Mouse (Mus musculus): ENCODE measurements around the gene Krt33a.

The Krt33a gene

DNA sequence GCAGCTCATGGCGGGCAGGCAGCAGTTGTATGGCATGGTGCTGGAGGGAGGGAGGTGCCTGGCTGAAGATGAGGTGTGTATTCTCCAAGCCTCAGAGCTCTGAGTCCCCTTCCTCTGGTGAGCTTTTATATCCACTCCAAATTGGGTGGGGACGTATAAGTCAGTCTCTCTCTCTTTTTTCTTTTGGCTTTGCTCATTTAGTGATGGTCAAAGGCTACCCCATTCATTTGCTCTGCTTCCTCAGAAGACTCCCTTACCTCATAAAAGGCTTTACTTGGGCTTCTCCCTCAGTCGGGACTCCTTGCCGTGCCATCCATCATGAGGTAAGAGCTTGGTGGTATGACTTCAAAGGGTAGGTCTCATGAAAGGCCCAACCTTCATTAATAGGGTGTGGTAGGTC, at the start of gene Krt33a:
Gene Krt33a, minus strand, starts transcription at position 101 of the 400 bp plus-strand sequence.
- no peak for ATAC-seq (ENCODE audit: low TSS enrichment)

DNA sequence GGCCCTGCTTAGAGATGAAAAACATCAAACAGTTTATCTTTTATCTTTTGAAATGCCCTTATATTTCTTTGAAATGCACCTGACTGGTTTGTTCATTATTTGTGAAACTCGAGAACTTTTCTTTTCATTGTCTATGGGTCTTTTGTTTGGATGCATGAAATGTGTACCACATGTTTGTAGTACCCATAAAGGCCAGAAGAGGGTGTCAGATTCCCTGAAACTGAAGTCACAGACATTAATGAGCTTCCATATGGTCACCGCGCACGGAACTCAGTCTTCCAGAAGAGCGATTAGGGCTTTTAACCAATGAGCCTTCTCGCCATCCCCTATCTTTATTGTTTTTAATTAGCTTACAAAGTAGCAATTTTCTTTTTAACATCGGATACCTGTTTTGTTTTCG, 42.9 kb upstream of the Krt33a start:
- ATAC-seq (ENCODE audit: low TSS enrichment), result no peak

DNA sequence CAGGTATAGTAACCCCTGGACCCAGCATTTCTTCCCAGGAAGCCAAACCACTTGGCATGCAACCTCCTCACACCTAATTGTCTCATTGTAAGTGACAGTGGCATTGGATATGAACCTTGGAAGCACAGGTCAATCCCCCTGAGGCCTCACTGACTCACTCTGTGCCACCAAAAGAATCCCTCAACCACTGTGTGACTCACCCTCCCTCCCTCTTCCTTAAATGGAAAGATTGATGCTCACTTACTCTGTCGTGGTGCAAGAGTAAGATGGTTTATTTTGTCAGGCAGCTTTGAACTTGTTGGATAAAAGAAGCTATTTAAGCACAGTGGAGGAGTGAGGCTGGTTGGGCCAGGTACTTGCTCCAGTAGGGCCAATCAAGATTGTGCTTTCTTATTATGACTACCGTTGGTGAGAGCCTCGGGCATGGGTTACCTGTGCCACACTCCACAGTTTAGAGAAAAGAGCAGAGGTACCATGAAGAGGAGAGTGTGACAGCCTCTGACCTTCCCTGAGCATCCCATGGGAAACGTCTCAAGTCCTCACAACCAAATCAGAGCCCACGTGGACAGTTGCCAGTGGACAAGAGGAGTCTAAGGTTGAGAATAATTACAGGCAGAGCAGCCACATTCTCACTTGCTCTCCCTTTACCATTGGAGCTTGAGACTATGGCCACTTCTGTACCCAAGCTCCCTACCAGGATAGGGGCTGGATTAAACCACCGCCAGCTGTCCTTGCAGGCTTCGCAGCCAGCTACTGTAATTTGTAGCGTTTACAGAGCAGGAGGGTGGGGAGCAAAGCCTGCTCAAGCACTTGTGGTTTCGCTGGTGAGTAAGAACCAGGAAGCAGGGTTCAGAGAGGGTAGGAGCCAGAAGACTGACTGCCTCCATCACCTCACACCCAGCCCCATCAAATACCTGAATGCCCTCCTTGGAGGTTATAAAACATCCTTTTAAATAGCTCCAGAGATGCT, 40.0 kb upstream of the Krt33a start:
- ATAC-seq (ENCODE audit: low TSS enrichment), result no peak

DNA sequence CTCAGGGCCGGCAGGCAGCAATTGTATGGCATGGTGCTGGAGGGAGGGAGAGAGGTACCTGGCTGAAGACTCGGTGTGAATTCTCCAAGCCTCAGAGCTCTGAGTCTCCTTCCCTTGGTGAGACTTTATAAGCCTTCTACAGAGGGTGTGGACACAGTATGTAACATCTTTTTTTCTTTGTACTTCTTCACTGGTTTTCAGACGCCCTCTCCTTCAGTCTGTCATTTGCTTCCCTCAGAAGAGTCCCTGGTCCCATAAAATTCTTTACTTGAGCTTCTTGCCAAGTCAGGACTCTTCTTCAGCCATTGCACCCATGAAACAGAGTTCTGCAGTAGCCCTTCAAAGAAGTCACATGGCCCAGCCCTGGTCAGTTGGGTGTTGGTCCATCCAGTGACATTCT, 34.4 kb upstream of the Krt33a start, which contains the start of gene Krt31:
Gene Krt31, minus strand, starts transcription at position 101 of the 400 bp plus-strand sequence.
- no peak for ATAC-seq (ENCODE audit: low TSS enrichment)

DNA sequence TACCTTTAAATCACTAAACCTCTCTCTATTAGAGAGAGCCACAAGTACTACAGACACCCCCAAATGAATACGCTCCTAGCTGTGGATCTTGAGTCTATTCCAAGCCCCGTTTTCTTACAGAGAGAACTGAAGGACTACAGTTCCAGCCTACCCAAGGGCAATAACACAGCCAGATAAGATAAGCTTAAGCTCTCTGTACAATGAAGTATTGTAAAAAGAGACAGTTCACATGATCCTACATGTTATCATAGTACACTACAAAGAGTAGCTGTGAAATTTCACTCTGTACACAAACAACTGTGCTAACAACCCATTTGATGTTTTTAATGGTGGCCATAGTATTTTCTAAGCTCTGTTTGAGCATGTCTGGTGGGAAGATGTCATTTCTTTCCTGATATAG, 31.2 kb upstream of the Krt33a start:
- no peak for ATAC-seq (ENCODE audit: low TSS enrichment)

DNA sequence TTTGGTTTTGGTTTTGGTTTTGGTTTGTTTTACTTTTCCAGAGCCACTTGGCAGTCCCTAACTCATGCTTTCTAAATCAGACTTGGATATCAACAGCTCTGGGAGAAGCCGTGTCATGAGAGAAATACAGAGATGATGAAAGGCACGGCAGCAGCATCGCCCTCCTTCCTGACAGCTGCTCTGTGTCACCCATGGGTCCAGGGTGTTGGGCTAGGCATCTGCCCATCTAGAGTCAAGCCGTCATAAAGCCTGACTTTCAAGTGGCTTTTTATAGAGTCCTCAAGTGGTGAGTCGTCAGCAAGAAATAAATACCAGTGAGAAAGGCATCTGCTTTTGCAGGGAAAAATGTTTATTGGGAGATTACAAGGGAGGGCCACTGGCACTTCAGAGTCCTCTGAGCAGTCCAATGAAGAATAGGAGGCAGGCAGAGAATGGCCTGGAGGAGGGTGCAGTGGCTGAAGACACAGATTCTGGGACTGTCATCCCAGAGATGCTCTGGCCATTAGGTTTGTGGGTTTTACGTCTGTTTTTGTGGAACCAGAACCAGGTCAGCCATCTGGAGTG, 30.4 kb upstream of the Krt33a start:
- peak; percentile 65 for ATAC-seq (ENCODE audit: low TSS enrichment)

DNA sequence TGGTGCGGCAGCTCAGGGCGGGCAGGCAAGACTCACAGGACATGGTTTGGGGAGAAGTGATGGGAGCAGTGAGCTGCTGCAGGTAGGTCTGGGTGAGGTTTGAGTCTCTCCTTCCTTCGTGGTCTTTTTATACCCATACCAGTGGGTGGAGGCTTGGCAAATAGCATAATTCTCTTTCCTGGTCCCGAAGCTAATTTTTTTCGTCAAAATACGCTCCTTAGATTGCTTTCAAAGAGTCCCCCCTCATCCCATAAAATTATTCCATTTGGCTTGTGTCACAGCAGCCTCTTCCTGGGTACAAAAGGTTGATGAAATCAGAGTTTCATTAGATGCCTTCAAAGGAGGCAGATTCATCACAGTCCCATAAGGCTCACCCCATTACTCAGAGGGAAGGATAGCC, 25.4 kb upstream of the Krt33a start, which contains the start of gene Krt34:
Gene Krt34, minus strand, starts transcription at position 101 of the 400 bp plus-strand sequence.
- ATAC-seq (ENCODE audit: low TSS enrichment), result no peak

DNA sequence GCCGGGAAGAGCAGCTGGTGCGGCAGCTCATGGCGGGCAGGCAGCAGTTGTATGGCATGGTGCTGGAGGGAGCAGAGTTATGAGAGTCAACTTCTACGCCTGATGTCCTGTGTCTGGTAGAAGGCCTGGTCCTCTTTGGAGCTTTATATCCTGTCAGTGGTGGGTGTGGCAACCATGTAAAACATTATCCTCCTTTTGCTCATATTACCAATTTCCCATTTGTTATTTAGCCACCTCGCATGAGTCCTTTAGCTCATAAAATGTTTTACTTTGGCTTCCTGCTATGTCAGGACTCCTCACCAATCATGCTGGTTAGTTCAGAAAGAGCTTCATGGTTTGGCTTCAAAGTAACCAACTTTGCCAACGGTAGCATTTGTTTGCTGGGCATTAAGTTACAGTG, 13.8 kb upstream of the Krt33a start, which contains the start of gene Krt33b:
Gene Krt33b, minus strand, starts transcription at position 101 of the 400 bp plus-strand sequence.
- no peak for ATAC-seq (ENCODE audit: low TSS enrichment)

DNA sequence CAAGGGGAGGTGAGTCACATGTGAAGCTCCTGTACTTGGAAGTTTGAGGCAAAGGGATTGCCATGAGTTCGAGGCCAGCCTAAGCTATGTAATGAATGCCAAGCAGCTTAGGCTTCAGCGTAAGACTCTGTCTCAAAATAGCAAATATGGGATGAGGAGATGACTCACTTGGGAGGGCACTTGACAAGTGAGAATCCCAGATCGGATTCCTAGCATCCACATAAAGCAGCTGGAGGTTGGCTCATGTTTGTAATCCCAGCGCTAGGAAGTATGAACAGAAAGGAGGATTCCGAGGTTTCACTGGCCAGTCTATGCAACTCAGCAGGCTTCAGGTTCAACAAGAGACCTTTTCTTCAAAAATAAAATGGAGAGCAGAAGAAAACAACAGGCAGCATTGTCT, 5.4 kb upstream of the Krt33a start:
- ATAC-seq (ENCODE audit: low TSS enrichment), result peak; percentile 67; the same call in 1 of the 2 replicates

DNA sequence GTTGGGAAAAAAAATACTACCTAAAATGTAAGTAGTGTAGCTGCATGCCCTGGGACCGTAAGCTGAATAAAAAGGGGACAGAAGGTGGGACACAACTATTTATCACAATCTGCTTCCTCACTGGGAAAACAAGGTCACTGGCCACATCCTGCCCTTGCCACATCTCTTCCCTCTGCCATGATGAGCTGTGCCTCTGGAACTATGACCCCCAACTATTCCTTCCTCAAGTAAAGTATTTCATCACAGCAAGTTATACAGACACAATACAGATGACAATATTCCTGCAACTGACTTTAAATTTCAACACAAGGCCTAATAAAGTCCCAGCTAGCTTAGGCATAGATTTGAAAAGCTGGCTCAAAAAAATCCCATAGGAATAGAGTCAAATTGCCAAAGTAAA, 3.5 kb upstream of the Krt33a start:
- no peak for ATAC-seq (ENCODE audit: low TSS enrichment)

DNA sequence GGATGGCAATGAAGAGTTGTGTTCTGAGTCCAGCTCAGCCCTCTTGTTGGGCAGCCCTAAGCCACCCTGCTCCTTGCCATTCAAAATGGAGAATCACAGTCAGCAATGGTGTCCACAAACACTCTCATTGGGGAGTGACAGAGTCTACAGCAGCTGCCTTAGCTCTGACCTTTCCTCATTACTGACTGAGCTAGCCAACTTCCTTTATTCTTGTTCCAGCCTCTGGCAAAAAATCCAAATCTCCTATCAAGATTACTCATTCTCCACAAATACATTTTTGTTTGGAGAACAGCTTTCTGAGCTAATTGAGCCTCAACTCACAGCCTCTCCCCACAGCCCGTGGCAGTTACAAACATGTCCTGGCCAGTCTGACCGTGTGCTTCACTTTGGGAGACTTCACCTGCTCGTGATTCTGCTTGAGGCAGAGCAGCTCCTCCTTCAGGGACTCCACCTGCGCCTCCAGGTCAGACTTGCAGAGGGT, 2.3 kb downstream of the Krt33a start:
- ATAC-seq (ENCODE audit: low TSS enrichment), result no peak

DNA sequence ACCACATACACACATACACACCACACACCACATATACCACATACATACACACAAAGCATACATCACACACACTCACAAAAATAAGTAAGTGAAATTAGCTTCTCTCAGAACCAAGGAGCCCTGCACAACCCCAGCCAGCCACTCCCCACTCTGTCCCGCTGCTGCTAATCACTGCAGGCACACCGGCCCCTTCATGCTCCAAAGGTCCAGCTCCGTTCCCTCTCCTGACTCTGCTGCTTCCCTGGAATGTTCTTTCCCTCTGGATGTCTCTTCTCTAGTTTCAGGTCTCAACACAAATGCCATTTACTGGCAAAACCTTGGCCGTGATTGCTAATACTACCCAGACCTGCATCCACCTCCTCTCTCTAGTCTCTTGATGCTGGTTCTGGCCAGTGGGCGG, 5.3 kb downstream of the Krt33a start:
- ATAC-seq (ENCODE audit: low TSS enrichment), result no peak

DNA sequence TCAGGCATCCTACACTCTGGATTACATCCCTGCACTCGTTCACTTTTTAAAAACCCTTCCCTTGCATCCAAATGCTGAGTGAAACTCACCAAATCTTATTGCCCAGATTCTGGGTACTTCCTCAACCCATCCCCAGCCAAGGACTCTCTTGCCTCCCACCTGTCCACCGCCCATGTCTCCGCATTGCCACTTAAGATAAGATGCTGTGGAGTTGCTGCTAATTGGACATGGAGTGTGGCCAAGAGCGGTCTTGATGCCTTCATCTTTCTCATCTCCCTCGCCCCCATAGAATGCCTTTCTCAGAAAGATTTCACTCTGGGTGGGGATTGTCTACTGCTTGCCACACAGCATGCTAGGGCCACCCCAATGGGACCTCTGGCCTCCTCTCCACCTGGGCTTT, 7.7 kb downstream of the Krt33a start:
- peak; percentile 13; the same call in 1 of the 2 replicates for ATAC-seq (ENCODE audit: low TSS enrichment)

DNA sequence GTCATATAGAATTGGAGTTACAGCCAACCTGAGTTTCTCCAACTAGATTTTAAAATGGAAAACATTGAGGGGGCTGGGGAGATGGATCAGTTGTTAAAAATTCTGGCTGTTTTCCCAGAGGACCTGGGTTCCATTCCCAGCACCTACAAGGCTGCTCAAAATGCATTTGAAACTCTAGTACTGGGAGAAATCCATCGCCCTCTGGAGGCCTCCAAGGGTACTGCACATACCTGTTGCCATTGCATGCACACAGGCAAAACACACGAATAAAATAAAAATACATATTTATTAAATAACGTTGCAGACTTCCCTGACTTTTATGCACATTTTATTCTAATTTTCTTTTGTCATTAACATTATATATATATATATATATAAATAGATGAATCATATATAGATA, 9.4 kb downstream of the Krt33a start:
- no peak for ATAC-seq (ENCODE audit: low TSS enrichment)

DNA sequence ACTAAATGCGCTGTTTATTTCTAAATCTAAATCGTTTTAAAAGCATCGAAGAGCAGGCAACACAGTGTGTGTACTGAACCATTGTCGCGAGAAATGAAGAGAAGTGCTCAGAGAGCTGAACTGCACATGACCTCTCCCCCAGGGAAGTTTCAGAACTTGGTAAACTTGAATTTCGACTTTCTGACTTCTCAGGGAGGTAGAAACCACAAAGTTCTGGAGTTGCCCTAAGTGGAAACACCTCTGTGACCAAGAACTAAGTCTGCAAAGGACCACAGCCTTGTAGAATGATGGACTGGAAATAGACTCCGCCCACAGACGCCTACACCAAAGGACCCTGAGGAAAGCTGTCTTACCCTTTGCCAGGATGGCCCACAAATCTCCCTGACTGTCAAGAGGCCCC, 10.1 kb downstream of the Krt33a start:
- ATAC-seq (ENCODE audit: low TSS enrichment), result no peak

DNA sequence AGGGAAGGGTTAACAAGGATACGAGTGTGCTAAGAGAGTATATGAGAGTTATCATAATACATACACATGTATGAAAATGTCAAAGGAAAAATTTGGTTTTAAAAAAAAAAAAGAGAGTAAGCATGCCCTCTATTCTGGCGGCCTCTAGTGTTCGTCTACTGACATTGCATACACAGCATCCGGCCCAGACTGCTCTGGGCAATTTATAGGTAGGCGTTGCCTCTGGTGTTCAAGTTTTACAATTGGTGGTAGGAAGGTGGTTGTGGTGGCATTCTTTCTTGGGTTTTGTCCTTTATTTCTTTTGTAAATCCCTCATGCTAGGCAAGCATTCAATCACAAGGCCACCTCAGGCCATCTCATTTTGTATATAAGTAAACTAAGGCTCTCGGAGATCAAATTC, 11.2 kb downstream of the Krt33a start:
- ATAC-seq (ENCODE audit: low TSS enrichment), result peak; percentile 57; the same call in 1 of the 2 replicates

DNA sequence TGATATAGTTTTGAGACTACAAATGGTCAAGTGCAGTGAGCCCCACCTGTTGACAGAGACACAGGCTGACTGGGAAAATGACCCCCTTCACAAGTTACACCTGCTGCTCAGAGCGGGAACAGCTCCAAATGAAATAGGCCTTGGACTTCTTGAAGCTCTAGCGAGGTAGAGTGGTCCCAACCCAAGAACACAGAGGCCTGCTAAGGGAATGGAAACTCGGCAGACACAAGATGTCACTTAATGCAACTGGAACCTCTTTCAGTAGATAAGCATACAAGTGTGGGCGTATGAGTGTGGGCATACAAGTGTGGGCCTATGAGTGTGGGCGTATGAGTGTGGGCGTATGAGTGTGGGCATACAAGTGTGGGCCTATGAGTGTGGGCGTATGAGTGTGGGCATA, 16.9 kb downstream of the Krt33a start:
- no peak for ATAC-seq (ENCODE audit: low TSS enrichment)

DNA sequence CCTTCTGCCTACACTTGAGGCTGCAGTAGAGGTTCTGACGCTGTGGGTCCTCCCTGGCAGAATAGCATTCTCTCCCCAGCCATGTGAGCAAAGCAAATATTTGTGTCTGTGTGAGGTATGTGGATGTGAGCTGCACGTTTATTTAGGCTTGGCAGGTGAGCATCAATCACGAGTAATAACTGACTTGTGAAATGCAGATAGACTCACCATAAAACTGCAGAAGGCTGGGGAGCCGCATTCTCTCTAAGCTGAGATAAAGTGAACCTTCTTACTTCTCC, 21.7 kb downstream of the Krt33a start:
- ATAC-seq (ENCODE audit: low TSS enrichment), result no peak

DNA sequence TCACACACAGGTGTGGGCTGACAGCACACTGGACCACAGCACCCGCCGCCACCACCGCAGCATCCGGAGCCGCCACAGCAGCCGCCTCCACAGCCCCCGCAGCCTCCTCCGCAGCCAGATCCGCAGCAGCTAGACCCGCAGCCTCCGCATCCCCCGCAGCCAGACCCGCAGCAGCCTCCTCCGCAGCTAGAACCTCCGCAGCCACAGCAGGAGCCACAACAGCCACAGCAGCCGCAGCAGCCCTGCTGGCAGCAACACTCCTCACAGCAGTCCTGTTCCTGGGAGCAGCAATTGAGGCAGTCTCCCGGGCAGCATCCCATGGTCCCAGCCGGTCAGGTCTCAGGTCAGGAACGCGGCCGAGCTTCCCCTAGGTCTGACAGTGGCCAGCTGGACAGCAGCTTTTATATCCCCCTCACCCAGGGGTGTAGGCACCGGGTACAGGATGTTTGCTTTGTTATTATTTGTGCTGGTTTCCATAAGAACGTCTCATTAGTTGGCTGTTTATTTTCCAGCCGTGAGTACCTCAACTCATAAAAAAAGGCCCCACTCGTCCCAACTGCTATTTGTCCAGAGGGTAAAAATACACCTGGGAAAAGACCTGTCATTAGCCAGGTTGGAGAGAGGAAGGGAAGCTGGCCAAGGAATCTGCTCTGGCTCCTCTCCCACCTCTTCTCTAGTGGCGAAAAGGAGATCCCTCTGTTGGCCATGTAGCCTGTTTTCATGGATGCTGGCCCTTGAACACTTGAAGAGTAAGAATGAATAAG, 22.2 kb downstream of the Krt33a start, which contains the start of gene Krtap17-1:
Gene Krtap17-1, minus strand, starts transcription at position 375 of the 764 bp plus-strand sequence.
- no peak for ATAC-seq (ENCODE audit: low TSS enrichment)

DNA sequence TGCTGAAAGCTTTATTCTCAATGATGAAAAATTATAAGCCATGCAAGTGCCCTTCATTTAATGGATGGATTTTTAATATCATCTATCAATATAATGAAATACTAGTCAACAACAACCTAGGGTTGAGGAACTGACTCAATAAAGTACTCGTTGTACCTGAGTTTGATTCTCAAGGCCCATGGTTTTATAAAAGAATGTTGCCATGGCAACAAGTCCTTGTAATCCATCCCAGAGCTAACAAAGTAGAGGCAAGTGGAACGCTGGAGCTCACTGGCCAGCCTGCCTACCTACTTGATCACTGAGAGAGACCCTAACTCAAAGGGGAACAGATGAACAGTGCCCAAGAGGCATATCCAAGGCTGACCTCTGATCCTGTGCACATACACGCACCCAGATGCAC, 25.4 kb downstream of the Krt33a start:
- ATAC-seq (ENCODE audit: low TSS enrichment), result no peak

DNA sequence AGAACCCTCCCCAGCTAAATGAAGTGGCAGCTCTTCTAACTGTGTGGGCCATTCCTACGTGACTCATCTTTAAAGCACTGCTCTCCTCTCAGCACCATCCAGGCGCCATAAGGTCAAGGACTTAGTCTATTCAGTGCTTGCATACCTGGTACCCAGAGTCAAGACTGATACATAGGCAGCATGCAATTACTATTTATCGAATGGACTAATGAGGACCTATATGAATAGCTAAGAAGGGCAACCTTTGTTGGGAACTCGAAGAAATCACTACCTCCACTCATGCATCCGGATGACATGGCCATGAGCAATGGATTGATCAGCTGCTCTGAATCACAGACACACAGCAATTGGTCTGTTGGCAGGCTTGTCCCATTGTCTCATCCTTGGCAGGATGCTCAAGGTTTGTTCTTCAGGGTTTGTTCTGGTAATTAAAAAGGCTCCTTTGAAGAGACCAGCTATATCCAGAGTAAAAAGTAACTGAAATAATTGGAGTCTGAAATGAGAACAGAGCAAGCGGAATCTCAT, 26.1 kb downstream of the Krt33a start:
- no peak for ATAC-seq (ENCODE audit: low TSS enrichment)

DNA sequence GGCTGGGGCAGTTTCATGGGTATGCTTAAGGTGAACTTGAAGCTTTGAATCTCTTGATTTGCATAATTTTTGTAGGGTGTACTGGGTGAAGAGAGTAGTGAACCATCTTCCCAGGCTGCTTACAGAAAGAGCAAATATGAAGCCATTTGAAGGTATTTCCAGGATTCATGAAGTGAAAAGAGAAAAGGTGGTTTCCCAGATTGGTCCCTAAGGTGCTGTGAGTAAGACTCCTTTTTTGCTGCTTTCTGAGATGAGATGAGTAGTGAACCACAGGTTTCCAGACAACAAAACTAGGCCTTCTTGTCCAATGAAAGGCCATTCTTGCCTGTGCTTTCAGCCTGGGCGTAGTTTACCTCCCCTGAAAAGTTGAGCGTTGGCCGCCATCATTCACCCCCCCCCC, 27.5 kb downstream of the Krt33a start:
- no peak for ATAC-seq (ENCODE audit: low TSS enrichment)

Data from frontal cortex, adult (tissue).